Mouse (Mus musculus) small intestine, adult 2 months (tissue): ENCODE data around the gene Vapb. TPM values are rescaled to one million over a fixed set of nuclear protein-coding genes. Genes with fewer than 3 reads are reported as not detected.

Source experiments
- H3K27ac ChIP-seq: fragments of 200-500 bp; 2 replicates; pipeline ENCODE4 v1.5.1; 2012; ENCODE audit warnings: low read depth, low read length, control low read depth, inconsistent platforms; ENCODE audit not compliant: insufficient read depth
- H3K27me3 ChIP-seq: fragments of 200-500 bp; 2 replicates; pipeline ENCODE4 v1.6.1; 2012; ENCODE audit warnings: mild to moderate bottlenecking, moderate library complexity, low read length, inconsistent platforms; ENCODE audit not compliant: control insufficient read depth, insufficient read depth
- H3K36me3 ChIP-seq: fragments of 200-500 bp; 2 replicates; pipeline ENCODE4 v1.6.1; 2012; ENCODE audit warnings: mild to moderate bottlenecking, low read length, control low read depth, inconsistent platforms; ENCODE audit not compliant: control insufficient read depth, insufficient read depth
- H3K4me1 ChIP-seq: fragments of 200-500 bp; 2 replicates; pipeline ENCODE4 v1.6.1; 2012; ENCODE audit warnings: low read length, inconsistent platforms, mixed read lengths; ENCODE audit not compliant: control insufficient read depth, insufficient read depth, insufficient read length
- H3K4me3 ChIP-seq: fragments of 200-500 bp; 2 replicates; pipeline ENCODE4 v1.5.1; 2012; ENCODE audit warnings: low read depth, mild to moderate bottlenecking, control low read depth, inconsistent platforms, low read length, moderate library complexity
- CTCF ChIP-seq: fragments of 200-500 bp; IDR thresholded peaks from 2 replicates; pipeline ENCODE4 v1.5.1; 2012; ENCODE audit warnings: low read depth, mild to moderate bottlenecking, control low read depth, inconsistent platforms, low read length, moderate library complexity, mixed read lengths; ENCODE audit not compliant: insufficient replicate concordance, insufficient read length; ENCODE audit errors: extremely low read depth
- POLR2A ChIP-seq: fragments of 200-500 bp; IDR thresholded peaks from 2 replicates; pipeline ENCODE4 v1.6.1; 2012; ENCODE audit warnings: low read depth, mild to moderate bottlenecking, control low read depth, inconsistent platforms, low read length, moderate library complexity
- WGBS: fragments of 180-500 bp; shearing (Covaris S2); methylation state at CpG from one replicate; pipeline ENCODE4 v1.1.7; 2018; 5-methylcytosine and 5-hydroxymethylcytosine counted together
- polyA plus RNA-seq: library from polyadenylated mRNA; depleted of rRNA; stranded (reverse); fragments of >200 nt; gene quantifications from 2 replicates; pipeline ENCODE4 v1.2.3, GENCODE M21; 2012

Vapb gene
- polyA plus RNA-seq, 1 experiment: 10.8 TPM

DNA sequence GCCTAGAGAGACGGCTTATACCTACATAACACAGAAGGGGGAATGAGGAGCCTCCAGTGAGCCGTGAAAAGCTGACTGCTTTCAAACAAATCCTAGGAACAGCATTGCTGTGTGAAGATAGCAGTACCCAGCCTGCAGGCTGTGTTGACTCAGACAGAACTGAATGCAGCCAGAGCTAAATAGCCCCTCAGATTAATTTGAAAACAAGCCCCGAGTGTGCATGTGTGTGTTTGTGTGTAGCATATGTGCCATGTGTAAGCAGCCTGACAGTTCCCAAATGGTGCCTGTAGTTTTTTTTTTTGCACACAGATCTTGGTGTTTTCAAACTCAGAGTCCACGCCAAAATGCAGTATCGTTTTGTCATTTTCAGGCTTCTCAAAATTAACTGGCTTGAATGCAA lies 43.6 kb downstream of the Vapb start:
- no peaks in the 10 kb centered on the region for H3K4me1 ChIP-seq
- TF ChIP-seq CTCF: no peak
- no peak for TF ChIP-seq POLR2A
- no peak overlapping the region for H3K4me3 ChIP-seq
- no peak overlapping the region for H3K27ac ChIP-seq
- H3K36me3 ChIP-seq: peaks cover 41% of the 10 kb centered on the region
- 76% methylated on average over 5 of the region's 5 CpGs for WGBS
- no peaks in the 10 kb centered on the region for H3K27me3 ChIP-seq

DNA sequence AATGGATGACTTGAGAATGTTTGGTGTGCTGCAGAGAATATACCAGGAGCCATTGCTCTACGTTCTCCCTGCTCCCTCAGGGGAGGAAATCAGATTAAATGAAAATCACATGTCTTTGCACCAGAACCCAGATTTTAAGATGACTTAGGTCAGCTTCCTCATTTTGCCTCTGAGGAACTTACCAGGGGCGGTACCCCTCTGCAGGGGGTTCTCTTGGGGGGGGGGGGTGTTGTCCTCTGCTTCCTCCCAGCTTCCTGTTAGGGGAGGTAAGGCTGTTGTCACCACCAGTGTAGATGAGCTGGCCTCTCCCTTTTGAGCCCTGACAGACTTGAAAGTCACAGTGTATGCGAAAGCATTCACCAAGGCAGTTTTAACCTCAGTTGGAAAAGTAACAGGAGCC lies 47.1 kb downstream of the Vapb start:
- 78% methylated on average over 3 of the region's 3 CpGs for WGBS
- H3K27me3 ChIP-seq: no peaks in the 10 kb centered on the region
- H3K4me3 ChIP-seq: no peak overlapping the region
- no peak overlapping the region for H3K27ac ChIP-seq
- H3K36me3 ChIP-seq: peaks cover 15% of the 10 kb centered on the region
- no peaks in the 10 kb centered on the region for H3K4me1 ChIP-seq
- TF ChIP-seq POLR2A (no peak), CTCF (no peak)

- WGBS: 73% methylated on average over 6 of the region's 6 CpGs
- H3K4me3 ChIP-seq: no peak overlapping the region
- TF ChIP-seq POLR2A (no peak), CTCF (no peak)
- H3K36me3 ChIP-seq: peaks cover 12% of the 10 kb centered on the region
- no peaks in the 10 kb centered on the region for H3K27me3 ChIP-seq
- no peak overlapping the region for H3K27ac ChIP-seq
- H3K4me1 ChIP-seq: no peaks in the 10 kb centered on the region
Measured at GRCm38 (mm10) chr2:173784884-173785283, 47.6 kb downstream of the Vapb start.

DNA sequence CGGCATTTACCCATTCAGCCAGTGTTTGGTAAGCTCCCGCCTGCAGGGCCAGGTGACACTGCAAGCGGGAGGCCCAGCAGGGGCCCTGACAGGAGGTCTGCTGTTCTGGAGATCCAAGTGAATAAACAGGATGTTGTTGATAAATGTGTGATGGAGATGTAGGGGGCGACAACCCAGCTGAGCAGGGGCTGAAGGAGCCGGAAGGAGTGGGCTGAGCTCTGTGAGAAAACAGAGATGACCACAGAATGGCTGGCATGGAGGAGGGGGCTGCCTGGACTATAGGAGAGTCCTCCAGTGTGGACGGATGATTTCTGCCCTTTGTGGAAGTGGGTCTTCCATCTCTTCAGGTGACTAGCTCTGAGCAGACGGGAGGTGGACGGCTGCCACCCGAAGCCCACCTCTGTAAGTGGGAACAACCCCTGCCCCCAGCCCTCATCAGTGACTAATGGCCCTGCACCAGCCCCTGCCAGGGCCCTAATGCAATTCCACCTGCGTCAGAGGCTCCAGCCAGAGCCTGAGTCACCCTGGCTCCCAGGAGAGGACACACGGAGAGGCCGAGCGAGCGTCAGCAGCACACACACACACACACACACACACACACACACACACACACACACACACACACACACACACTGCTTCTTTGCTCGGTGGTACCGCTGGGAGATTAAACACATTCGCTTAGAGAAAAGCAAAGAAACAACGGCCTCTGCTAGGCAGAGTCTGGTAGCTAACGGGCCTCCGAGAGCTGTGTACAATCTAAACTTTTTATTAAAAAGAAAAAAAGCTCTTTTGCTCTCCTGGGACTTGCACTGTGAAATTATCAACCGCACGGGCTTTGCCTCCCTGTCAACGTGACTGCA lies 52.9 kb downstream of the Vapb start:
- H3K4me3 ChIP-seq: no peak overlapping the region
- 22% methylated on average over 23 of the region's 23 CpGs for WGBS
- H3K27me3 ChIP-seq: no peaks in the 10 kb centered on the region
- TF ChIP-seq POLR2A: no peak
- TF ChIP-seq CTCF: no peak
- H3K36me3 ChIP-seq: no peaks in the 10 kb centered on the region; the same call in 1 of the 2 replicates
- no peak overlapping the region for H3K27ac ChIP-seq
- peaks cover 3% of the 10 kb centered on the region; the same call in 1 of the 2 replicates for H3K4me1 ChIP-seq

DNA sequence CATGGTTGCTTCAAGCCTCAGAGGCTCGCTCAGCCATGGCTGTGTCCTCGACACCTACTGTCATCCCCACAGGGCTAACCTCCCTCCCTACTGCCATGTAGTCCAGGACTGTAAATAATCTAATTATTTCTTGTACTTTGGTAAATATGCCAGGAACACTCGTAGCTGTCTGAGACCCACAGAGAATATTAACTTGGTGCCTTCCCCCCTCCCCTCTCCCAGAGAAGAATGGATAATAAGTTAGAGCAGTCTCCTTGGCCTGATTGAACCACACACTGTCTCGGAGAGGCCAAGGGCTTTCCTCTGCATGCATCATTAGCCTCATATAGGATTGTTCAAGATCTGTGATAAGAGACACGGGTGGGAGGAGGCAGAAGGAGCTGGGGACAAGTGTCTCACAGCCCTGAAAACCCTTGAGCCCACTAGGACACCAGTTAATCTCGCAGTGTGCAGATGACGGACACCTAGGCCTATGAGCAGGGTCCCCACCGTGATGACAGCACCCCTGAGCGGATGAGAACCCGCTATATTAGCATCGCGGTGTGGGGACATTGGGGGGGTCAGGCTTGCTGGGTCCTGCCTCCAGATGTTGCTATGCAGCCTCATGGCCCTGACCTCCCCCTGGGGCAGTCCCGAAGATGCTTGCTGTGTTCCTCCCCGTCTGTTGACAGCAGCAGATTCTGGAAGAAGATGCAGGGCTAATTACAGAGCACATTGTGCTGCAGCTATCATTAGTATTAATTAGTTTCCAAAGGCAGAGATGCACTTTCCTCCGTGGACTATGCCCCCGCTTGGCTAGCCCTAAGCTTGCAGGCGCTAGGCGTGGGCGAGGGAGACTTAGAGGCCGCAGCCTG lies 54.8 kb downstream of the Vapb start:
- WGBS: 69% methylated on average over 20 of the region's 20 CpGs
- TF ChIP-seq CTCF: no peak
- TF ChIP-seq POLR2A: no peak

GRCm38 (mm10) chr2:173794018-173794417 lies 56.7 kb downstream of the Vapb start:
- Histone ChIP-seq H3K4me3 (no peak overlapping the region), H3K4me1 (peaks cover 3% of the 10 kb centered on the region; the same call in 1 of the 2 replicates), H3K27ac (no peak overlapping the region), H3K27me3 (no peaks in the 10 kb centered on the region), H3K36me3 (no peaks in the 10 kb centered on the region)
- TF ChIP-seq POLR2A: no peak
- whole genome bisulfite sequencing: 90% methylated on average over 12 of the region's 12 CpGs

More for the DNA sequence above, 54.8 kb downstream of the Vapb start:
- Histone ChIP-seq H3K27me3 (no peaks in the 10 kb centered on the region), H3K27ac (no peak overlapping the region), H3K36me3 (no peaks in the 10 kb centered on the region), H3K4me3 (no peak overlapping the region), H3K4me1 (peaks cover 3% of the 10 kb centered on the region; the same call in 1 of the 2 replicates)
